Mouse (Mus musculus) thymus, adult 2 months (tissue): ENCODE measurements around the gene C1qtnf5.

ENCODE experiments used
- CTCF ChIP-seq: fragments of 200-500 bp; IDR thresholded peaks from 2 replicates; pipeline ENCODE4 v1.5.1; 2012; ENCODE audit warnings: mild to moderate bottlenecking, control low read depth, low read length, moderate library complexity, borderline replicate concordance; ENCODE audit not compliant: control insufficient read depth, poor library complexity, insufficient read depth; ENCODE audit errors: extremely low read depth
- POLR2A ChIP-seq: fragments of 200-500 bp; IDR thresholded peaks from 2 replicates; pipeline ENCODE4 v1.6.1; 2012; ENCODE audit warnings: mild to moderate bottlenecking, low read length, control low read depth, moderate library complexity; ENCODE audit not compliant: control insufficient read depth, poor library complexity, insufficient read depth; ENCODE audit errors: extremely low read depth

DNA sequence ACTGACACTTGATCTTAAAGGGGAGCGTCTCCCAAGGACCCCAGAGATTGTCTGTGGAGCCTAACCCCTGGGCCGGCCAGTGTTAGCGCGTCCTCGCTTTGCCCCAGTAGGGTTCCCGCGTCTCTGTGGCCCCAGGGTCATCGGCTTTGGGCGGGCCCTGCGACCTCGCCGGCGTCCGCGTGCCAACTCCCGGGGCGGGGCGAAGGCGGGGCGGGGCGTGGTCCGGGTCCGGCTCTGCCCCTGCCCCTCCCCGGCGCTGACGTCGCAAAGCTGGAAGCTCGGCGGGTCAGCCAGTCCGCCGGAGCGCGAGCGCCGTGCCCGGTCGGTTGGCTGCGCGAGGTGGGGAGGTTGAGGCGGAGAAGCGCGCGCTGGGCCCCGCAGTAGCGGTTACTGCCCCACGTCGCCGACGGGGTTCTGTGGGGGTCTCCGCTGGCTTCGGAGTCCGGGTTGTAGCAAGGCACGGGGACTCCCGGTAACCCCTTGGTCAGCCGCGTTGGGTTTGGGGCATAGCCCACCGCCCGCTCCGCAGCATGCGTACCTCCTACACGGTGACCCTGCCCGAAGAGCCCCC lies 22.3 kb upstream of the C1qtnf5 start:
- TF ChIP-seq CTCF = no peak
- no peak for TF ChIP-seq POLR2A
